Mouse (Mus musculus): ENCODE results near the gene Akap7. TPM values are rescaled to one million over a fixed set of nuclear protein-coding genes. Genes with fewer than 3 reads are reported as not detected.

Gene Akap7
- polyA plus RNA-seq, 1 experiment from 2014 or later = 30.3 TPM

Other genes with a start within 250 kb of the Akap7 start
- gene Epb41l2, start 51.9 kb upstream of the Akap7 start, polyA plus RNA-seq (2014; fragmentation: Nextera tagmentation; extraction: Ambion mirVana) = 41.4 and 66.4 TPM in 2 replicates
- not detected in 2 replicates for gene Smlr1, start 228.4 kb upstream of the Akap7 start, polyA plus RNA-seq (2014; fragmentation: Nextera tagmentation; extraction: Ambion mirVana)